7 mouse cellular contexts compared by ENCODE assay signal in the genomic region with DNA sequence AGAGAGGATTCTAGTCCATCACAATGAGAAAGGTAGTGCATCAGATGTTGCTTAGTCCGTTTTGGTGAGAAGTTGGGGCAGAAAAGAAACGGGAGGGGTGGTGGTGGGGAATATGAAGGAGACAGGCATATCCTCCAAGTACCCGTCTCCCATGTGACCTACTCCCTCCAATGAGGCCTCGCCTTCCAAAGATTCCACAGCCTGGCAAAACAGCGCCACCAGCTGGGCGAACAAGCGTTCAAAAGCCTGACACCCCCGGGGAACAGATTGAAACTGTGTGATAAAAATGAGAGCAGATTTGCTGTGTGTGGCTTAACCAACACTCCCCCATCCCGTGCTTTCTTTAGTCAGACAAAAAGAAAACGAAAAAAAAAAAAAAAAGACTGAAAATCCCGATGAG. TPM values are rescaled to one million over a fixed set of nuclear protein-coding genes. Genes with fewer than 3 reads are reported as not detected.
DNase-seq lines count a peak whose midpoint lies in the region; ATAC-seq and TF ChIP-seq lines count a peak whose summit lies in the region.

No protein-coding gene starts in this region.

- 0 out of 2 replicates have a peak, but pooled peaks cover 3% of the 10 kb centered on the region for H3K4me1 ChIP-seq in midbrain, postnatal 0 days (ENCODE audit: insufficient read depth, low read length)
- H3K4me1 ChIP-seq in midbrain, embryonic 13.5 days (replicated peaks), result peaks cover 12% of the 10 kb centered on the region

- H3K27me3 ChIP-seq in midbrain, postnatal 0 days (ENCODE audit: insufficient read depth, low read length), result no peaks in the 10 kb centered on the region
- no peaks in the 10 kb centered on the region for H3K27me3 ChIP-seq in midbrain, embryonic 13.5 days

- peak; percentile 34 for TF ChIP-seq CTCF in midbrain, postnatal 0 days (IDR thresholded peaks at IDR 0.05)

- no peaks in the 10 kb centered on the region for H3K36me3 ChIP-seq in midbrain, postnatal 0 days (ENCODE audit: insufficient read depth, low read length)
- H3K36me3 ChIP-seq in midbrain, embryonic 13.5 days, result no peaks in the 10 kb centered on the region

- no peak overlapping the region for H3K9ac ChIP-seq in midbrain, postnatal 0 days (replicated peaks; ENCODE audit: low read length, poor library complexity, severe bottlenecking)
- H3K9ac ChIP-seq in midbrain, embryonic 13.5 days (replicated peaks), result no peak overlapping the region

- 75% methylated on average over 11 of the region's 11 CpGs for WGBS in midbrain, postnatal 0 days
- 75% methylated on average over 11 of the region's 11 CpGs for WGBS in midbrain, embryonic 13.5 days

- H3K27ac ChIP-seq in midbrain, postnatal 0 days (ENCODE audit: low read depth, low read length), result no peak overlapping the region
- no peak overlapping the region for H3K27ac ChIP-seq in midbrain, embryonic 13.5 days

- H3K4me2 ChIP-seq in midbrain, postnatal 0 days (ENCODE audit: low read depth, low read length, poor library complexity, severe bottlenecking), result no peak overlapping the region
- H3K4me2 ChIP-seq in midbrain, embryonic 13.5 days (replicated peaks), result no peak overlapping the region

- no peak for DNase-seq in midbrain, postnatal 0 days (ENCODE audit: low spot score)
- peak; percentile 59 for DNase-seq in ZHBTc4 (ENCODE audit: low read depth, low spot score)
- DNase-seq in frontal cortex, postnatal 10 days (ENCODE audit: low spot score in 2 of 2), result peak; percentile 24 to 35
- peak; percentile 45 to 73 for DNase-seq in layer of hippocampus, postnatal 25 days (ENCODE audit: extremely low spot score in 1 of 2, low spot score in 1 of 2)
- peak; percentile 17 to 25 for DNase-seq in right cerebral cortex, postnatal 36 days (ENCODE audit: low spot score in 2 of 2)
- DNase-seq in cerebellum, postnatal 4 days (ENCODE audit: low spot score in 2 of 2), result no peak

- no peaks in the 10 kb centered on the region for H3K9me3 ChIP-seq in midbrain, postnatal 0 days (ENCODE audit: low read length)
- H3K9me3 ChIP-seq in midbrain, embryonic 13.5 days, result no peaks in the 10 kb centered on the region

- no peak overlapping the region for H3K4me3 ChIP-seq in midbrain, postnatal 0 days (ENCODE audit: low read depth, low read length)
- no peak overlapping the region for H3K4me3 ChIP-seq in midbrain, embryonic 13.5 days (replicated peaks)

- no peak for ATAC-seq in midbrain, postnatal 0 days (ENCODE audit: low FRiP score)
- no peak for ATAC-seq in midbrain, embryonic 13.5 days

RNA-seq across cellular contexts. Expression of gene Lpar3, which starts 56.7 kb away (rescaled TPM):
- 0.66 and 1.6 TPM in 2 replicates for total RNA-seq in midbrain, postnatal 0 days (2014; rRNA removed)
- 0.31 and 0.55 TPM in 2 replicates for polyA plus RNA-seq in midbrain, postnatal 0 days (2015; fragmentation: Nextera tagmentation; extraction: Ambion mirVana)
- polyA plus RNA-seq in midbrain, embryonic 13.5 days (2015; fragmentation: Nextera tagmentation; extraction: Ambion mirVana), result 0.13 and 0.35 TPM in 2 replicates
- total RNA-seq in layer of hippocampus, postnatal 25 days (2021), result under 1 TPM; 0.47 to 0.57 TPM

Comparison
In these comparisons a context has a peak if more than half of its experiments do, and no peak if none do; other contexts are left out.
1. DNase-seq: peak in ZHBTc4 (single experiment), frontal cortex, postnatal 10 days (2 of 2), layer of hippocampus, postnatal 25 days (2 of 2) and right cerebral cortex, postnatal 36 days (2 of 2); none in midbrain, postnatal 0 days (single experiment) and cerebellum, postnatal 4 days (0 of 2).